Mouse (Mus musculus): ENCODE results near the gene Grm6.

Grm6 gene

GRCm38 (mm10) chr11:50850177-50850735, at the start of gene Grm6:
Gene Grm6 (plus strand): TSS chr11:50850685.
- DNase-seq (ENCODE audit: low spot score), result no peak

GRCm38 (mm10) chr11:50814233-50814632, 36.3 kb upstream of the Grm6 start:
- DNase-seq (ENCODE audit: low spot score), result no peak

- DNase-seq (ENCODE audit: low spot score), result no peak
Measured at GRCm38 (mm10) chr11:50826214-50826613, 24.3 kb upstream of the Grm6 start.

- DNase-seq (ENCODE audit: low spot score), result peak; percentile 74
Measured at GRCm38 (mm10) chr11:50827010-50827953, 23.2 kb upstream of the Grm6 start, which contains the start of gene Zfp354c. Gene Zfp354c (minus strand): TSS chr11:50827724.

GRCm38 (mm10) chr11:50835727-50836126, 14.8 kb upstream of the Grm6 start:
- DNase-seq (ENCODE audit: low spot score), result no peak

GRCm38 (mm10) chr11:50841023-50841735, 9.3 kb upstream of the Grm6 start, which contains the start of gene Zfp879:
Gene Zfp879 (minus strand): TSS chr11:50841552.
- DNase-seq (ENCODE audit: low spot score), result peak; percentile 83

GRCm38 (mm10) chr11:50845951-50846350, 4.5 kb upstream of the Grm6 start:
- no peak for DNase-seq (ENCODE audit: low spot score)

GRCm38 (mm10) chr11:50847047-50847446, 3.4 kb upstream of the Grm6 start:
- no peak for DNase-seq (ENCODE audit: low spot score)

- no peak for DNase-seq (ENCODE audit: low spot score)
Measured at GRCm38 (mm10) chr11:50848520-50849137, 1.9 kb upstream of the Grm6 start.

- no peak for DNase-seq (ENCODE audit: low spot score)
Measured at GRCm38 (mm10) chr11:50849310-50849709, 1.2 kb upstream of the Grm6 start.

- no peak for DNase-seq (ENCODE audit: low spot score)
Measured at GRCm38 (mm10) chr11:50850989-50851601, 610 bp downstream of the Grm6 start.

GRCm38 (mm10) chr11:50878641-50879040, 28.2 kb downstream of the Grm6 start:
- DNase-seq (ENCODE audit: low spot score), result no peak

- no peak for DNase-seq (ENCODE audit: low spot score)
Measured at GRCm38 (mm10) chr11:50883756-50884155, 33.3 kb downstream of the Grm6 start.

GRCm38 (mm10) chr11:50886231-50886932, 35.9 kb downstream of the Grm6 start:
- DNase-seq (ENCODE audit: low spot score), result peak; percentile 6

GRCm38 (mm10) chr11:50886933-50887293, 36.4 kb downstream of the Grm6 start:
- no peak for DNase-seq (ENCODE audit: low spot score)

- DNase-seq (ENCODE audit: low spot score), result peak; percentile 87
Measured at GRCm38 (mm10) chr11:50887390-50888128, 37.1 kb downstream of the Grm6 start, which contains the start of gene Zfp454. Gene Zfp454 (minus strand): TSS chr11:50887651.

- DNase-seq (ENCODE audit: low spot score), result no peak
Measured at GRCm38 (mm10) chr11:50892441-50892840, 42.0 kb downstream of the Grm6 start.

- DNase-seq (ENCODE audit: low spot score), result no peak
Measured at GRCm38 (mm10) chr11:50897359-50897758, 46.9 kb downstream of the Grm6 start.

- DNase-seq (ENCODE audit: low spot score), result no peak
Measured at GRCm38 (mm10) chr11:50908136-50908535, 57.7 kb downstream of the Grm6 start.

GRCm38 (mm10) chr11:50913301-50913700, 62.8 kb downstream of the Grm6 start:
- DNase-seq (ENCODE audit: low spot score), result no peak

Data from ovary, adult 18-20 months (tissue).